Mouse (Mus musculus): ENCODE data around the gene Lor. TPM values are rescaled to one million over a fixed set of nuclear protein-coding genes. Genes with fewer than 3 reads are reported as not detected.

Lor gene
- total RNA-seq, 2 experiments from 2014 or later, result 1.2 to 2.3 TPM

DNA sequence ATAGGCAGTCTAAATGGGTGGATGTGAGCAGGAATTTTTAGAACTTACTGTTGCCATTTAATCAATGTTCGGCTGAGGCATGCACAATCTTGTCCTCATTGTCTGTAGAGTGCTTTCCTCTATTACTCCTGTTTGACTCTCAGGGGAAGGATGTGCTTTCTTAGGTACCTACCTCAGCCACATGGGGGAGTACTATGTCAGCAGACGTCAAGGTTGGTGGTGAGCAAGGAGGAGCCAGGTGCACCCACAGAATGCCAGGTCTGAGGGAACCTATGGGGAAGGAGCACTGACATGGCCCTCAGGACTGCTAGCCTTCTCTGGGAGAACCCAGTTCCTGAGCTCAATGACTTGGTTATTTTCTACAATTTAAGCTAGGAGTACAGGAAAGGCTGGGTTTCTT lies 49.7 kb downstream of the Lor start:
- intact Hi-C loops (cut with DNase I), result no loop called here
- Histone ChIP-seq H3K27ac (no peak overlapping the region), H3K4me3 (no peak overlapping the region)
- DNase-seq (ENCODE audit: extremely low spot score in 1 of 2, low spot score in 2 of 2), result no peak
- no peak for TF ChIP-seq CTCF (IDR thresholded peaks at IDR 0.05)

Small RNA genes lying within 50 kb of the gene (microRNA-seq; reads per million reads assigned to microRNA genes)
- gene Gm25145, result 0 reads per million in 2 experiments

Other genes starting within 250 kb of the Lor start
- not detected for gene Pglyrp3, start 68.6 kb downstream of the Lor start, total RNA-seq (2021)
- not detected for gene Prr9, start 40.8 kb upstream of the Lor start, total RNA-seq (2021)
- gene Lelp1, start 59.6 kb upstream of the Lor start, total RNA-seq (2021), result not detected
- not detected for gene Sprr2a1, start 132.7 kb upstream of the Lor start, total RNA-seq (2021)
- gene Sprr2a2, start 132.8 kb upstream of the Lor start, total RNA-seq (2021), result not detected
- not detected for gene Sprr2a3, start 202.3 kb upstream of the Lor start, total RNA-seq (2021)
- not detected for gene Sprr2b, start 233.5 kb upstream of the Lor start, total RNA-seq (2021)